Mouse (Mus musculus): ENCODE data around the gene Rogdi.

The Rogdi gene

GRCm38 (mm10) chr16:5013054-5013838 lies at the start of gene Rogdi:
TSS of gene Rogdi (minus strand) at chr16:5013553.
- DNase-seq = peak; percentile 100

DNA sequence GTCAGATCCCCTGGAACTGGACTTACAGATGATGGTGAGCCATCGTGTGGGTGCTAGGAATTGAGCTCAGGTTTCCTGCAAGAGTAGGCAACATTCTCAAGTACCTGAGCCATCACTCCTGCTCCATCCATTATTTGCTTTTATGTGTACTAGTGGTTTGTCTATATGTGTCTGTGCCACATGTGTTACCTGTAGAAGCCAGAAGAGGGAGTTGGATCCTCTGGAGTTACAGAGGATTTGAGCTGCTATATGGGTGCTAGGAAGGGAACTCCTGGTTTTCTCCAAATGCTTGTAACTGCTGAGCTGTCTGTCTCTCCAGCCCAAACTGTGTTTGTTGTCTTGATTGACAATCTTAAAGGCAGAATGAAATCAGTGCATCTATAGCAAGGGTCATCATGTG lies 44.8 kb upstream of the Rogdi start:
- DNase-seq = no peak

- DNase-seq = no peak
Measured at GRCm38 (mm10) chr16:5050251-5051110, 37.1 kb upstream of the Rogdi start.

- peak; percentile 100 for DNase-seq
Measured at GRCm38 (mm10) chr16:5049774-5050234, 36.5 kb upstream of the Rogdi start, which contains the start of the genes Glyr1 and Ubn1. TSS of gene Glyr1 (minus strand) at chr16:5049863. TSS of gene Ubn1 (plus strand) at chr16:5050057.

GRCm38 (mm10) chr16:5049182-5049773 lies 35.9 kb upstream of the Rogdi start:
- DNase-seq = no peak

DNA sequence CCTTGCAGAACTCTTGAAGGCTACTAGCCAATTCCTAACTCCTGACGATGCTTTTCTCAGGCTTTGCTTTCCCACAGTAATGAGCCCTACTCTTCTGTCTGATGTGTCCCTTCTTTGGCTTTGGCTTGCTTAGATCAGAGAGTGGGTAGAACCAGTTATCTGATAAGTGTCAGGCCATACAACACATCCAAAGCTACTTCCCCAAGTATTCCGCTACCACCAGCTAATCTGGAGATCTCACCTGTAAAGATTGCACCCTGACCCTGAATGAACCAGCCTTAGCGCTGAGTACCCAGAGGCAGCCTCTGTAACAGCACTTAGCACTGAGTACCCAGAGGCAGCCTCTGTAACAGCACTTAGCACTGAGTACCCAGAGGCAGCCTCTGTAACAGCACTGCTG lies 32.0 kb upstream of the Rogdi start:
- DNase-seq = no peak

DNA sequence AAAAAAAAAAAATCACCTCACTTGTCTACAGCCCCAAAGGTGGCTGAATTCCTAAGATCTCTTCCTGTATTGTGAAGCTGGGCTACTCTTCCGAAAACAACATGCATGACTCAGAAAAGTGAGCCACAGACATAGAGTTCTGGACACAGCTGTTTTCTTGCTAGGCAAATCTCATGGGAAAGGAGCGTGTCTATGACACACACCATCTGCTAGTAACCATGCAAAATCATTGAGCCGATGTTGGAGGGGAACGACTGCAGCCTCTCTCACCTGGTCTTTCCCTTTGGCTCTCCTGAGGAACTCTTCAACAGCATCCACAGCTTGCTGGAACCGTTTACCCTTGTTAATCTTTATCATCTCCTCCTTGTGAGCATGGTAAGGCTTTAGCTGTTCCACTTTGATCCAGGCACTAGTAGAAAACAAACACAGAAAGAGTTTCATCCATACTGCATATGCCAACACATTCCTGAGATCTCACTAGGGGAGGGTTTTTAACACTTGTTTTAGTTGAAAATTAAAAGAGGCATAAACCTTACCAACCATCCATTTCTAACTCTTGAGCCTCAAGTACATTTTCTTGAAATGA lies 23.4 kb upstream of the Rogdi start:
- peak; percentile 96 for DNase-seq

DNA sequence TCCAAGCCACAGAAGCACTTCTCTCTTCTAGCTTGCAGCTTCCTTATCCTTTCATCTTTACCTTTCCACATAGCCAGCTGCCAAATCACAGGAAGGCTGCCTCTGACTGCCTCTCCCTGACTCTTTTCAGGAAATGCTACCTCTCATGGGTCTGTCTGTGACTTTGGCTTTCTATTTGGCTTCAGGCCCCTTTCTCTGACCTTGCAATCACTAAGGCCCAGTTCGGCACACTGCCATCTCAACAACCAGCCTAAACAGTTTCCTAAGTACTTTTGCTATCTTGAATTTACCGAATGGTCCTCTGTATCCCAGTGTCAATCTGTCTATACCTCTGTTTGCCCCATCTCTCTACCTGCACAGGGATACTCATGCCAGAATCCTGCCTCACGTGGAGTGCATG lies 22.2 kb upstream of the Rogdi start:
- no peak for DNase-seq

GRCm38 (mm10) chr16:5029847-5030246 lies 16.5 kb upstream of the Rogdi start:
- no peak for DNase-seq

DNA sequence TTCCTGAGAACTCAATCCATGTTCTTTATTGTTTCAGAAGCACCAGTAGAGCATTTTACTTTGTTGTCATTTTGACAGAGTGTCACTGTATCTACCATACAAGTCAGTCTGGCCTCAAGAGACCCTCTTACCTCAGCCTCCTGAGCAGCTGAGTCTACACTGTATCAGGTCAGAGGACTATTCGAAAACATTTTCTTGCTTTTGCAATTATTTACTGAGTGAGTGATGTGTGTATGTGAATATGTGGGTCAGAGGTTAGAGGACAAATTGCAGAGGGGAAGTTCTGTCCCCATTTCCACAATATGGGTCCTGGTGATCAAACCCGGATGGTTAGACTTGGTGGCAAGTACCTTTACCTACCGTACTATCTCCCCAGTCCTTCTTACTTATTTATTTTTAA lies 10.7 kb upstream of the Rogdi start:
- no peak for DNase-seq

GRCm38 (mm10) chr16:5014578-5014977 lies 1.2 kb upstream of the Rogdi start:
- DNase-seq = no peak

DNA sequence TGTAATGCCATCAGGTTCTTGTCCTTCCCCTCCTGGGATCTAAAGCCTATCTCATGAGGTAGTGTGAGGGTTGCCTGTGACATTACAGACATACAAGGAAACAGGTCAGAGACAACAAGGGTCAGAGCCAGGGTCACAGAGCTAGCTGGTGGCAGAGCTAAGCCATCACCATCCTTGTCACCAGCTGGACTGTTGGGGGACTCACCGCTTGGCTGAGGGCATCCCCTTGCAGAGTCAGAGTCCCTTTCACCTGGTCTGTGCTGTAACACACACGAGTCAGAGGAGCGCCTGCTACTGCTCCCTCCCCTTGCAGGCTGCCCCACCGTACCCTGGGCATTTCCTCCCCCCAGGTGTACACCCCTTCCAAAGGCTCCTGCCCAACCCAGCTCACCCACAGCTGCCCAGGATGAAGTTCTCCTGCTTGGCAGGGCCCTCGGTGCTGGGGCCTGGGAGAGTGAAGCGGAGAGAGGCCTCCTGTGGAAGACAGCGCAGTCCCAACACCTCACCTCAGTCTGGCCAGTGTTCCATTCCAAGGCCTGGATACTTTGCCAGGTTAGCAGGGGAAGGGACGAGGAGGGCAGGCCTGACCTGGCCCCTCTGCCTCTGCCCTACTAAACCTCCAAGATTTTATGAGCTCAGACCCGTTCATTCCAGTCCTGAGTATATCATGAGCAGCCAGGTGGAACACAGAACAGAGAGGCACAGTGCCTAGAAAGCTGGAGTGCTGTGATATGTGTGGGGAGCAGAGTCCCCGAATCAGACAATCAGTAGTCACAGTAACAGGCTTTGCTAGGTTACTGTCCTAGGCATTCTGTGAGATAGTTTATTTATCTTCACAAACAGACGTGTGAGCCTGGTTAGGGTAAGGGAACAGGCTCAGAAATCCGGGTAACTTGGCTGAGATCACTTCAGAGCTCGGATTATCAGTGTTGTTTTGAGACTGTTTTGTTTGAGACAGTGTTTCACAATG lies 1.0 kb downstream of the Rogdi start:
- DNase-seq = peak; percentile 92

DNA sequence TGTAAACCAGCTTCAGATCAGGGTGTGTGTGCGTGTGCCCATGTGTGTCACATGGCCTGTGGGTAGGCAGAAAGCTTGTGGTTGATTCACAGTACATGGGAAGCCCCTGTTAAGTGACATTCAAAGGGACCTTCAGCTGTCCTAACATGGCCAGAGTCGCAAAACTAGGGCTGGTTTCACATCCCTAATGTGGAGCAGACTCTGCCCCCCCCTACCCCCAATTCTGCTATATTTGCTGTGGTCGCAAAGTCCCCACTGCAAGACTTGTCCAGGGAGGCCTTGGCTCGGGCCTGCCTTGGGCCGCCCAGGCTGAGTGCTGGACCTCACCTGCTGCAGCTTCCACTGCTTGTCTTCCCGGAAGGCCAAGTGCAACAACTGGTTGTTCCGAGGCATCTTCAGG lies 2.1 kb downstream of the Rogdi start:
- peak; percentile 92 for DNase-seq

DNA sequence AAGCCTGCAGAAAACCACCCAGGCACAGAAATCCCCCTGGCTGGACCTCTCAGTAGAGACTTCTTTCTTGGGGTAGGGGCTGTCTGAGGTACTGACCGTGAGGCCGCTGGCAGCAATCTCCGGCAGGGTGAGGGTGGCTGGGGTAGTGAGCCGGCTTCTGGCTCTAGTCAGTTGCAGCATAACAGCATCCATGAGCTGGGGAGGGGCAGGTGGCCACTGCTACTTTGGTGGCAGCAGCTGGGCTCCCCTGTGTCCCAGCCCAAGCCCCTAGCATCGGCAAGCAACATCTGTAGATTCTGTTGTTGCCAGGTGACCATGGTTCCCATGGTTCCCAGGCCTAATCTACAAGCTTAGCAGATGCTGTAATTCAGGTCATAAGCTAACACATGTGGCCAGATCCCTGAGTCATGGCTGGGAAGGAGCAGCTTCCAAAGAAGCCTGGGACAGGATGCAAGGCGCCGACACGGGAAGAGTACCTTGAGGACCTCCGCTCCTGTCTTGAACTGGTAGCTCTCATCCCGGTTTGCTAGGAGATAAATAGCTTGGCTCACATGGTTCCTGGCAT lies 2.9 kb downstream of the Rogdi start:
- DNase-seq = peak; percentile 93

GRCm38 (mm10) chr16:5008076-5008475 lies 5.3 kb downstream of the Rogdi start:
- peak; percentile 89 for DNase-seq

GRCm38 (mm10) chr16:5007492-5007891 lies 5.9 kb downstream of the Rogdi start:
- no peak for DNase-seq

DNA sequence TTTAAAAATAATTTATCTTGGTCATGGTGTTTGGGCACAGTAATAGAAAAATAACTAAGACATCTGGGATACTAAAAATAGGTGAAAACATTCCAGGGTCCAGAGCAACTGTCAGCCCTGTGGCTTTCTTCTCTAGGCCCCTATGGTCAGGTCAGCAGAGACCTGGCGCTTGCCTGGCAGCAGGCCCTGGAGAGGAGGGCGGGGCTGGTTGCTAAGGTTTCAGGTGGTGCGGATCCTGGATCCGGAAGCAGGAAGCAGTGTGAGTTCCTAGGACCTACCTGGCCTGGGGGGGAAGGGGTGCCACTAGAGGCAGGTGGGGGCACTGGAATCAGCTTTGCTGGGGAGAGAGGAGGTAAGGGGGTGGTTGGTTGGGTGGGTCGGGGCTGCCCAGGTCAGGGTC lies 6.3 kb downstream of the Rogdi start, which contains the start of gene Smim22:
Gene Smim22, plus strand, starts transcription at position 222 of the 400 bp plus-strand sequence.
- DNase-seq = peak; percentile 91

GRCm38 (mm10) chr16:5000611-5001010 lies 12.7 kb downstream of the Rogdi start:
- DNase-seq = no peak

DNA sequence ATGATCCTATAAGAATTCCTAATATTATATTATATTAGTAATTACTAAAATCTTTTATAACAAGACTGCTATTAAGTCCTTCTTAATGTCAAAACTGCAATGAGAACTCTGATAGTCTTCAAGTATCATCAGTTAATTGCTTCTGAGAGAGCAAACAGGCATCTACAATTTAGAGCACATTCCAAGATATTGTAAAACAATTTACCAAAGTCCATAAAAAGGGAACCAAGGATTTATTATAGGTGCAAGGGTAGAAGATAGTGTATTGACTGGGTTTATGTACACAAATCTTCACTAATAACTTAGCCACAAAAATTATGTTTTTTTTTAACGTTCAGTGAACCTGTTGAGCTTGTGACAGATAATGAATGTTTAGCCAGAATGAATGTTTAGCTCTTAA lies 14.4 kb downstream of the Rogdi start:
- DNase-seq = no peak

DNA sequence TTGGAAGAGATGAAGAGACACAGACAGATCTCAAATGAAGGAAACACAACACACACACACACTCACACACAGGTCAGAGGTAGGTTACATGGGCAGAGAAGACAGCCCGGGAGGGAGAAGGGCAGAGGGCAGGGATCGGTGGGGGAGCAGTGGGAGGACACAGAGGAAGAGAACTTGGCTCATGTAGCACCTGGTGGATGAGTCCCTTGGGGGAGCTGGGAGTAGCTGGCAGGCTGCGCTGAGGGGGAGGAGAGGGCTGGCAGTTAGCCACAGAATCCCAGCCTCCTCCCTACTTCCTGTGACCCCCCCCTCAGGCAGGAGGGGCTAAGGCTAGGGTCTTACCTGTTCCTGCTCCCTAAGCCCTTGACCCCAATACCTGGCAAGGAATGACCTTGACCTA lies 15.8 kb downstream of the Rogdi start, which contains the start of gene Sept12:
Gene Sept12, minus strand, starts transcription at position 300 of the 400 bp plus-strand sequence.
- DNase-seq = peak; percentile 94

- no peak for DNase-seq
Measured at GRCm38 (mm10) chr16:4993276-4993675, 20.1 kb downstream of the Rogdi start.

All from heart, adult 11 months (tissue).